Mouse (Mus musculus) small intestine, adult 2 months (tissue): ENCODE results near the gene Cfap70.

ENCODE experiments used
- CTCF ChIP-seq: fragments of 200-500 bp; IDR thresholded peaks from 2 replicates; pipeline ENCODE4 v1.5.1; 2012; ENCODE audit warnings: low read depth, mild to moderate bottlenecking, control low read depth, inconsistent platforms, low read length, moderate library complexity, mixed read lengths; ENCODE audit not compliant: insufficient replicate concordance, insufficient read length; ENCODE audit errors: extremely low read depth
- POLR2A ChIP-seq: fragments of 200-500 bp; IDR thresholded peaks from 2 replicates; pipeline ENCODE4 v1.6.1; 2012; ENCODE audit warnings: low read depth, mild to moderate bottlenecking, control low read depth, inconsistent platforms, low read length, moderate library complexity

DNA sequence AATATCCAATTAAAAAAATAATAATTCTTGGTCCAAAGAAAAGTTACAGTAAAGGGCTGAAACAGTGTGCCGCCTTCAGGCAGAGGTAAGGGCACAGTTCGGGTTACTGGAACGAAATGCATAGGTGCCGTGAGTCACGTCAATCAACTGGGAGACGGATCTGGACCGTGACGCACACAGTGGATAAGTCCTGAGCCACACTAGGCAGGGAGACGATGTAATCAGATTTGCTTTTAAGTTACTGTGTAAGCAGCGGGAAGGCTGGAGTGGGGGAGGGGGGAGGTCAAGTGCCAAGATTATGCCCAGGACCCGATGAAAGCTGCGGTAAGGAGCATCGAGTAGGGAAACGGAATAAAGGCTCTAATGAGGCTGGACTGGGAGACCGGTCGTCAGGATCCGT, 9.8 kb downstream of the Cfap70 start:
- TF ChIP-seq CTCF (no peak), POLR2A (no peak)
